Mouse (Mus musculus): Measurements from ENCODE around the gene Ankrd34c. TPM values are rescaled to one million over a fixed set of nuclear protein-coding genes. Genes with fewer than 3 reads are reported as not detected.

Gene Ankrd34c
- polyA plus RNA-seq, 1 experiment from 2014 or later: not detected

DNA sequence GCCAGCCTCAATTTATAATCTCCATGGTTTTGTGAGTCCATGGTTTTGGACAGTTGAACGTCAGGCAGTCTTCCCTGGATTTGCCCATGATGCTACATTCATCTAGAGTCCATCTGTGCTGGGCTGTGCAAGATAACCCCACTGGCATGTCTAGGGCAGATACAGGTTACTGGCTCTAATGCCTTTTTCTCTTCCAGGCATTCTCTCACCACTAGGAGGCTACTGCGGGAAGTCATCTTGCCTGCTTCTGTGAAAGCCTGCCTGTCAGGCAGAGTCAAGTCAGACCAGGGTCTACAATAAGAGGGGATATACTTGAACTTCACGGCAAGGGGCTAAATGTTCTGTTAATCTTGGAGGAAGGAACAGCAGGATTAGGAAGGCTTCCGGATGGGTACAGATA lies 31.4 kb downstream of the Ankrd34c start:
- ATAC-seq (ENCODE audit: borderline replicate concordance, extremely low read depth, low FRiP score, low TSS enrichment): no peak
- no peaks in the 10 kb centered on the region for H3K27me3 ChIP-seq
- H3K27ac ChIP-seq: no peak overlapping the region
- H3K4me1 ChIP-seq: peaks cover 6% of the 10 kb centered on the region
- H3K4me3 ChIP-seq: no peak overlapping the region
- no peak overlapping the region for H3K9ac ChIP-seq
- no peak overlapping the region for H3K4me2 ChIP-seq
- 23% methylated on average over 4 of the region's 4 CpGs for WGBS
- no peaks in the 10 kb centered on the region; the same call in 1 of the 2 replicates for H3K36me3 ChIP-seq
- no peaks in the 10 kb centered on the region for H3K9me3 ChIP-seq

DNA sequence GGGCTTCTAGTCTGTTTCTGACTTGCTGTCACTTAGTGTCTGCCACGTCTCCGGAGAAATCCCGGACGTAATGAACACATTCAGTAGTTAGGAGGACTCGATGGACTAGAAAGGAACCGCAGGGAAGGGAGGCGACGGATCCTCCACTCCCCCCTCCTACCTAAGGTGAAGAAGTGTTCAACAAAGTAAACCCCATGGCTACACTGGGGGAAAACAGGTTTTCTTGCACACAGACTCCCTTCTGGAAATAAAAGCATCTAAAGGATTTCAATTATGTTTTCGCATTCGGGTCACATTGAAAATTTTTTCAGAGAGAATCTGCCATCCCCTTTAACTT lies 33.1 kb downstream of the Ankrd34c start:
- Histone ChIP-seq H3K27me3 (no peaks in the 10 kb centered on the region), H3K9ac (peak overlapping the region; percentile 72), H3K4me3 (peak overlapping the region; percentile 58), H3K27ac (peak overlapping the region; percentile 84), H3K4me1 (peaks cover 6% of the 10 kb centered on the region), H3K36me3 (peaks cover 3% of the 10 kb centered on the region; the same call in 1 of the 2 replicates), H3K4me2 (peak overlapping the region; percentile 89), H3K9me3 (no peaks in the 10 kb centered on the region)
- WGBS: 6% methylated on average over 10 of the region's 10 CpGs
- ATAC-seq (ENCODE audit: borderline replicate concordance, extremely low read depth, low FRiP score, low TSS enrichment): no peak

DNA sequence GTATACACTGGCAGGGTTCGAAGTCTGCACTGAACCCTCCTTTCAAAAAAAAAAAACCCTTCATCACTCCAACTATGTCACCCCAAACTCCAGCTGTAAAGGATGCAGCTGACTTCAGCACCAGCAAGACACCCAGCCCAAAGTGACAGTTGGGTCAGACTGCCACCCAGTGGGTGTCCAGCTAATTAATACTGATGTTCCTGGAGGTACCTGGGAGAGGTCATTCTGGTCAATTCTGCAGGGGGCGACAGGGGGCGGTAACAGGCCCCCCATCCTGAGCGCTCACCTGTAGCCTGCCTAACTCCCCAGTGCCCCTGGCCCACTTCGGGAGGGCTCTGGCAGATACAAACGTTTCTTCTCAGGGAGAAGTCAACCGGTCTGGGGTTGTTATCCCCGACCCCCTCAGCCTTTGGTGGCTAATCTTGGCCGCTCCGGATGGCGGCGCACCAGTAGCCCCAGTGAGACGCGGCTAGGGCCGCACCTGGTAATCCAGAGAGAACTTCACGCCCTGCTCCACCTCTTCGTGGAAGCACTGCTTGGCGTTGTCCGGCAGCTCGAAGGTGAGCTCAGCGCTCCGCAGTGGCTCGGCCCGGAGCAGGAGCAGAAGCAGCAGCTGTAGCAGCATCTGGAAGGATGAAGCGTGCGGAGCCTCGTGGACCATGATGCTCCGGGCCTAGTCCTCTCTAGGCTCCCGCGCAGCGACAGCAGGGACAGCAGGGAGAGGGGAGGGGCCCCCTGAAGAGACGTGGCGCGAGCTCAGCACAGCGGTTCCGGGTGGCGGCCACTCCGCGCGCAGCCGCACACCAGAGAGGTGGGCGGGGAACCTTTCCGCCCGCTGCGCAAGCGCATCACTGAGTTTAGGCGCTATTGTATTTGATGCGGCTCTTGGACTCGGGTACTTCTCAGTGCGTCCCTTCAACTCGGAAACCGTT lies 33.7 kb downstream of the Ankrd34c start, which contains the start of gene Tmed3:
Gene Tmed3 (minus strand): TSS at position 804 of the 932 bp plus-strand sequence.
- WGBS: 1% methylated on average over 52 of the region's 52 CpGs
- ATAC-seq (ENCODE audit: borderline replicate concordance, extremely low read depth, low FRiP score, low TSS enrichment): peak; percentile 99
- peak within 1 kb of the TSS; percentile 89 for H3K4me2 ChIP-seq
- H3K9me3 ChIP-seq: no peaks in the 10 kb centered on the region
- H3K27ac ChIP-seq: peak within 1 kb of the TSS; percentile 84
- H3K36me3 ChIP-seq: peaks cover 5% of the 10 kb centered on the region; the same call in 1 of the 2 replicates
- H3K4me3 ChIP-seq: peak within 1 kb of the TSS; percentile 58
- no peaks in the 10 kb centered on the region for H3K27me3 ChIP-seq
- peak within 1 kb of the TSS; percentile 72 for H3K9ac ChIP-seq
- peaks cover 6% of the 10 kb centered on the region for H3K4me1 ChIP-seq

DNA sequence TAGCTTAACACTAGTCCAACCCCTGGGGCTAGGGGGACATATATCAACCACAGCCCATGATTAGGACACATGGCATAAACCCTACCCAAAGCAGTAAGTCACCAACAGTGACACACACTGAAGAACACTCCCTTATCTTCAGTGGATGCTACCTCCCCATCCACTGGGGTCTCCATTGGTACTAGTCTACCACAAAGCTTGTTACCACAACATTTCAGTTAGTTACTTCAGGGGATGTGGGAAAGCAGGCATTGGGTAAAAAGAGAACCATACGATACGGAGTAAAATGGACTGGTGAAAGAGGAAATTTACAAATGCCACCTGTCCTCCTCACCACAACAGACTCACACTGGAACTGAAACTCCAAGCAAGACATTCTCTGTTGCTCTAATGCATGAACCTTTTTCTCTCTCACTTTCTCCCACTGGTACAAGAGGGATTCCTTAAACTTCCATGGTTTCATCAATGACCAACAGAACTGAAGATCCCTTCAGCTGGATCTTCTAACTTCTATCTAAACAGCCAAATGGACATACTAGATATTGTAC lies 37.3 kb downstream of the Ankrd34c start:
- 86% methylated on average over 2 of the region's 2 CpGs for WGBS
- no peak overlapping the region for H3K4me2 ChIP-seq
- H3K27ac ChIP-seq: no peak overlapping the region
- no peaks in the 10 kb centered on the region for H3K9me3 ChIP-seq
- H3K4me1 ChIP-seq: peaks cover 6% of the 10 kb centered on the region
- H3K4me3 ChIP-seq: no peak overlapping the region
- peaks cover 19% of the 10 kb centered on the region for H3K36me3 ChIP-seq
- H3K27me3 ChIP-seq: no peaks in the 10 kb centered on the region
- H3K9ac ChIP-seq: no peak overlapping the region
- no peak for ATAC-seq (ENCODE audit: borderline replicate concordance, extremely low read depth, low FRiP score, low TSS enrichment)

DNA sequence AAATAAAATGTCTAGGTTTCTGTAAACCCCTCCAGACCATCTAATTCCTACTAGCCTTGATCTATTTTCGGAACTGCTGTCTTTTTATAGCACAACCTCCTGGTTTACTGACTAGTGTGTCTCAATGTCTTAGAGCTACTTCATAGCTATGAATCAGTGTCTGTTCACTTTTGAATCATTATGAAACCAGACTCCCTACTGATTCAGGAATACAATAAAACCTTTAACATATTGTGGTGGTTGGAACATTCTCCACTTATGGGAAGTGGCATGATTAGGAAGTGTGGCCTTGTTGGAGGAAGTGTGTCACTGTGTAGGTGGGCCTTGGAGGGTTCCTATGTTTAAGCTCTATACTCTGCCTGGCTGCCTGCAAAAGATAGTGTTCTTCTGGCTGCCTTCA lies 43.1 kb downstream of the Ankrd34c start:
- WGBS: 91% methylated on average over 1 of the region's 1 CpGs
- H3K36me3 ChIP-seq: peaks cover 15% of the 10 kb centered on the region
- no peaks in the 10 kb centered on the region for H3K27me3 ChIP-seq
- H3K4me3 ChIP-seq: no peak overlapping the region
- H3K4me1 ChIP-seq: no peaks in the 10 kb centered on the region
- ATAC-seq (ENCODE audit: borderline replicate concordance, extremely low read depth, low FRiP score, low TSS enrichment): no peak
- no peak overlapping the region for H3K27ac ChIP-seq
- no peak overlapping the region for H3K4me2 ChIP-seq
- no peak overlapping the region for H3K9ac ChIP-seq
- H3K9me3 ChIP-seq: no peaks in the 10 kb centered on the region

DNA sequence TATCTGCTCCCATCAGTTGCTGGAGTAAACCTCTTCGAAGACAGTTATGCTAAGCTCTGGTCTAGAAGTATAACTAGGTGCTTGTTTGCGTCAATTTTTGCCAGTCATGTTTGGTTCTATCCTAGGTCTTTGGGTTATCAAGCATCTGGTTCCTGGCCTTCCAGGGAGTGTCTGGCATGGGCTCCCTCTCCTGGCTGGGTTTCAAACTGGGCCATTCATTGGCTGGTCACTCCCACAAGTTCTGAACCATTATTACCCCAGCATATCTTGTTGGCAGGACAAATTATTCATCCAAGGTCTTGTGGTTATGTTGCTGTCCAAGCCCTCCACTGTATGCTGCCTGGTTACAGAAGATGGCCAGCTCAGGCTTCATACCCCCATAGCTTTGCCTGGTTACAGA lies 44.6 kb downstream of the Ankrd34c start:
- Histone ChIP-seq H3K9me3 (no peaks in the 10 kb centered on the region), H3K4me1 (no peaks in the 10 kb centered on the region), H3K4me2 (no peak overlapping the region), H3K36me3 (peaks cover 5% of the 10 kb centered on the region; the same call in 1 of the 2 replicates), H3K9ac (no peak overlapping the region), H3K27me3 (no peaks in the 10 kb centered on the region), H3K4me3 (no peak overlapping the region), H3K27ac (no peak overlapping the region)
- no peak for ATAC-seq (ENCODE audit: borderline replicate concordance, extremely low read depth, low FRiP score, low TSS enrichment)
- WGBS: 94% methylated on average over 2 of the region's 2 CpGs

DNA sequence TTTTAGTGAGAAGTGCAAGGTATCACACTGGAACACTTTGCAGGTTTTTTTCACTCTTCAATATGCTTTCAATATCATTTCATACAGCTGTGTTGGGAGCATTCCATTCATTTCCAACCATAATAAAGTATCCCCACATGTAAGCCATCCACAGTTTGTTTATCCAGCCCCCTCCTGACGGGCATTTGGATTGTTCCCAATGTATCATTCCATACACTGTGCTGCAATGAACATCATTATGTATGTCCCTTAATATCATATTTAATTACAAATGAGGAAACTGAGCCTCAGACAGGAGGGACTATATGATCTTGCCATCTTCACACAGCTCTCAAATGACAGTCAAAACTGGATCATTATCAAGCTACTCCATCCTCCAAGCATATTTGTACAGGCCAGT lies 49.1 kb downstream of the Ankrd34c start:
- ATAC-seq (ENCODE audit: borderline replicate concordance, extremely low read depth, low FRiP score, low TSS enrichment): no peak
- H3K27ac ChIP-seq: no peak overlapping the region
- 43% methylated on average over 1 of the region's 1 CpGs for WGBS
- H3K27me3 ChIP-seq: no peaks in the 10 kb centered on the region
- H3K36me3 ChIP-seq: no peaks in the 10 kb centered on the region
- H3K9me3 ChIP-seq: no peaks in the 10 kb centered on the region
- no peak overlapping the region for H3K9ac ChIP-seq
- no peaks in the 10 kb centered on the region for H3K4me1 ChIP-seq
- H3K4me2 ChIP-seq: no peak overlapping the region
- H3K4me3 ChIP-seq: no peak overlapping the region

DNA sequence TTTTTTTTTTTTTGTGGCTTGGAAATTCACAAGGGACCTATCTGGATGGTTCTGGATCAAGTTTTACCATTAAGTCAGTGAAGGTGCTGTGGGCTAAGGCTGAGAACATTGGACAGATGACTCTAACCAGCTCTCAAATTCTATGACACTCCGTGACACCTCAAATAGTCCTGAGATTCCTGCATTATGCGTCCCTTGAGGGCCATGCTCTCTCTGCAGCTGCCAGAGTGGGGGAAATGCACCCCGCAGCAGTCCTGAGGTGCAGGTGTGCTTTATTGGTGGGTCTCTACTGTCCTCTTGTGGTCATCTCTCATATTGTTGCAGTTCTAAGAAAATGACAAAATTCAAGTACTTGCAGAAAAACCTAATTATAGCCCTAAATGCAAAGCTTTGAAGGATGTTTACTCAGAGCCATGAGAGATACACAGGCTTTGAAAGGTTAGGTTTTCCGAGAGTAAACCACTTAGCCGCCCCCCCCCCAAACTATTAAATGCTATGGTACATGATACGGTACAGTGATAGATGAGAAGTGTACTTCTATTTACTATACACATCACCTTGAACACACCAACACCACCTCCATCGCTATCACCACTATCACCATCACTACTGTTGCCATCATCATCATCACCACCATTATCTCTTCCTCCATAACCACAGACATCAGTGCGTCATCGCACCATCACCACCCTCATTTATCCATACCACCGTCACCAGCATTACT lies 50.6 kb downstream of the Ankrd34c start:
- H3K9me3 ChIP-seq: no peaks in the 10 kb centered on the region
- H3K4me1 ChIP-seq: no peaks in the 10 kb centered on the region
- H3K36me3 ChIP-seq: no peaks in the 10 kb centered on the region
- H3K27me3 ChIP-seq: no peaks in the 10 kb centered on the region
- no peak for ATAC-seq (ENCODE audit: borderline replicate concordance, extremely low read depth, low FRiP score, low TSS enrichment)
- WGBS: 49% methylated on average over 10 of the region's 10 CpGs
- no peak overlapping the region for H3K9ac ChIP-seq
- H3K4me2 ChIP-seq: no peak overlapping the region
- no peak overlapping the region for H3K4me3 ChIP-seq
- no peak overlapping the region for H3K27ac ChIP-seq

DNA sequence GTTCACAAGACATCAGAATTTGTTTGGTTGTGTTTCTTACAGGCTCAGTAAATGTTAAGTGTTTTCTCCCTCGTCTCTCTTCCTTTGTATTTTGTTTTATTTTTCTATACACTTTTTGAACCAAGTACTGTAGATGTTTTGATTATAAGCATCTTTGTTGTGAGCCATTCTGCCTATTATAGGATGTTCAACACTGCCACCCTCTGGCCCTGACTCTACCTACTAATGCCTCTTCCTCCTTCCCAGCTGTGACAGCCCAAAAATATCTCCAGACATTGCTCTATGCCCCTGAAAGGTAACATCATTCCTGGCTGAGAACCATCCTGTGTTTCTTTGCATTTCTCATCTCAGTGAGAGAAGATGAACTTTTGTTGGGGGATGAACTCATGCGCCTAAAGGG lies 52.0 kb downstream of the Ankrd34c start:
- Histone ChIP-seq H3K4me3 (no peak overlapping the region), H3K9me3 (no peaks in the 10 kb centered on the region), H3K4me1 (no peaks in the 10 kb centered on the region), H3K27ac (no peak overlapping the region), H3K36me3 (no peaks in the 10 kb centered on the region), H3K9ac (no peak overlapping the region), H3K27me3 (no peaks in the 10 kb centered on the region), H3K4me2 (no peak overlapping the region)
- no peak for ATAC-seq (ENCODE audit: borderline replicate concordance, extremely low read depth, low FRiP score, low TSS enrichment)
- 57% methylated on average over 2 of the region's 2 CpGs for WGBS

DNA sequence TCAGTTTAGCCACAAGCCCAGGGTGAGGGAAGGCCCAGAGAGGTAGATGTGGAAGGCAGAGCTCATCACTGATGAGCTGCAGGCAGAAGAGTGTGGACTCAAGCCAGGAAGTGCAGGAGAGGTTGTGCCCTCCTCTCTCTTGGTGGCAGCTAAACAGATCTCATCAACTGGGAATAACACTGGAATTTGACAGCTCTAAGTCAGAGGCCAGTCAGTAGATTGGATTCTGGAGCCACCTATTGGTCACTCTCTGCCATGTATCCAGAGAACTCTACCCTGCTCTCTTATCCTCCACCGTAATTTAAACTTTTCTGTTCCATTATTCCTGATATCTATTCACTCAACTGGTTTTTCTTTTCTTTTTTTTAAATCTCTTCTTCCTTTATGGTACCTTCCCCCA lies 59.3 kb downstream of the Ankrd34c start:
- no peak overlapping the region for H3K27ac ChIP-seq
- H3K4me1 ChIP-seq: no peaks in the 10 kb centered on the region
- no peak overlapping the region for H3K9ac ChIP-seq
- no peaks in the 10 kb centered on the region for H3K27me3 ChIP-seq
- ATAC-seq (ENCODE audit: borderline replicate concordance, extremely low read depth, low FRiP score, low TSS enrichment): peak; percentile 42; the same call in 1 of the 2 replicates
- 33% methylated on average over 1 of the region's 1 CpGs for WGBS
- no peaks in the 10 kb centered on the region for H3K36me3 ChIP-seq
- H3K4me2 ChIP-seq: no peak overlapping the region
- no peaks in the 10 kb centered on the region for H3K9me3 ChIP-seq
- no peak overlapping the region for H3K4me3 ChIP-seq

Data from lung, embryonic 15.5 days (tissue).